Mouse (Mus musculus) megakaryocyte, embryonic 14.5 days (primary cell): Measurements from ENCODE around the gene Borcs6. TPM values are rescaled to one million over a fixed set of nuclear protein-coding genes. Genes with fewer than 3 reads are reported as not detected.

Source experiments
- H3K27me3 ChIP-seq: replicated peaks from 2 replicates; pipeline ENCODE3; 2012; ENCODE audit warnings: inconsistent platforms
- H3K36me3 ChIP-seq: replicated peaks from 2 replicates; pipeline ENCODE3; 2012; ENCODE audit warnings: low read length, inconsistent platforms, mixed read lengths
- H3K4me1 ChIP-seq: 2 replicates; pipeline ENCODE4 v1.6.1; 2012; ENCODE audit warnings: inconsistent platforms
- H3K4me3 ChIP-seq: replicated peaks from 2 replicates; pipeline ENCODE3; 2012; ENCODE audit warnings: moderate library complexity, mild to moderate bottlenecking, inconsistent platforms
- H3K9me3 ChIP-seq: 2 replicates; pipeline ENCODE4 v1.6.1; 2012; ENCODE audit warnings: inconsistent platforms
- FLI1 ChIP-seq: IDR thresholded peaks from 2 replicates; pipeline ENCODE4 v1.6.1; 2012; ENCODE audit warnings: low read length, inconsistent platforms, mixed read lengths
- GATA1 ChIP-seq: IDR thresholded peaks from 3 replicates; pipeline ENCODE4 v1.6.1; 2012; ENCODE audit warnings: mixed read lengths, low read length, inconsistent platforms, borderline replicate concordance
- polyA plus RNA-seq: library from polyadenylated mRNA; stranded (reverse); fragments of >175 nt; gene quantifications from 2 replicates; pipeline ENCODE4 v1.2.3, GENCODE M21; 2012; ENCODE audit warnings: low replicate concordance; ENCODE audit not compliant: insufficient read depth

Gene Borcs6
- polyA plus RNA-seq, 1 experiment: 60.9 TPM

DNA sequence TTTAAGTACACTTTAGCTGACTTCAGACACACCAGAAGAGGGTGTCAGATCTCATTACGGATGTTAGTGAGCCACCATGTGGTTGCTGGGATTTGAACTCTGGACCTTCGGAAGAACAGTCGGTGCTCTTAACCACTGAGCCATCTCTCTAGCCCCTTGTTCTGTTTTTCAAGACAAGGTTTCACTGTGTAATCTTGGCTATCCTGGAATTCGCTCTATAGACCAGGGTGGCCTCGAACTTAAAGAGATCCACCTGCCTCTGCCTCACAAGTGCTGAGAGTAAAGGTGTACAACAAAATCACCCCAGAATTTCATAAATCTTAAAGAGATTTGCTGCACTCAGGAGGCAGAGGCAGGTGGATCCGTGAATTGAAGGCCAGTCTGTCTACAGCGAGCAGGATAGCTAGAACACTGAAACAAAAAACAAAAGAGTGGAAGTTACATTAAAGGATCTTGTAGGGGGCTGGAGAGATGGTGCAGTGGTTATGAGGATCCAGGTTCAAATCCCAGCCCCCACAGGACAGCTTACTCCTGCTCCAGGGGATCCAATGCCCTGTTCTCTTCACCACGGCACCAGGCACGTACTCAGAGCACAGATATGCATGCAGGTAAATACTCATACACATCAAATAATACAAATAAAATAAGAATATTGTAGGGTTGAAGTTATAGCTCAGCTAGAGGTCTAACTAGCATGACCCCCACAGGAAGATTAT lies 16.4 kb downstream of the Borcs6 start:
- Histone ChIP-seq H3K9me3 (no peaks in the 10 kb centered on the region), H3K36me3 (no peaks in the 10 kb centered on the region), H3K27me3 (no peaks in the 10 kb centered on the region), H3K4me1 (peaks cover 80% of the 10 kb centered on the region), H3K4me3 (no peak overlapping the region)
- TF ChIP-seq GATA1 (no peak), FLI1 (no peak)

DNA sequence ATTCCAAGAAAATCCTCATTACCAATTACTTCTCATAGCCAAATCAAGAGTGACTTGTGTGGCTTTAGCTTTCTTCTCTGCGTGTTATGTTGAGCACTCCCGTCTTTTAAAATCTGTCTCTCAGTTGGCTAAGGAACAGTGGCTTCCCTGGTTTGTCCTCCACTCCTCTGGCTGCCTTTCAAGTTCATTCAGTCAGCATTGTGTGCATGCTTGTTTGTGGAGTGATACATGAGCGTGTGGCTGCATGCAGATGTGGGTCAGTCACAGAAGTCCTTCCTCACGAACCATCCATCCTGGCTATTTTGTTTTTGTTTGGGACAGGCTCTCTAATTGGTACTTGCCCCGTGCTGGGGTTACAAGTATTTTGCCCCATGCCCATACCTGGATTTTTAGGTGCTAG lies 17.1 kb downstream of the Borcs6 start:
- H3K36me3 ChIP-seq: no peaks in the 10 kb centered on the region
- peaks cover 73% of the 10 kb centered on the region for H3K4me1 ChIP-seq
- no peaks in the 10 kb centered on the region for H3K9me3 ChIP-seq
- no peak overlapping the region for H3K4me3 ChIP-seq
- TF ChIP-seq GATA1 (no peak), FLI1 (no peak)
- H3K27me3 ChIP-seq: peaks cover 2% of the 10 kb centered on the region

DNA sequence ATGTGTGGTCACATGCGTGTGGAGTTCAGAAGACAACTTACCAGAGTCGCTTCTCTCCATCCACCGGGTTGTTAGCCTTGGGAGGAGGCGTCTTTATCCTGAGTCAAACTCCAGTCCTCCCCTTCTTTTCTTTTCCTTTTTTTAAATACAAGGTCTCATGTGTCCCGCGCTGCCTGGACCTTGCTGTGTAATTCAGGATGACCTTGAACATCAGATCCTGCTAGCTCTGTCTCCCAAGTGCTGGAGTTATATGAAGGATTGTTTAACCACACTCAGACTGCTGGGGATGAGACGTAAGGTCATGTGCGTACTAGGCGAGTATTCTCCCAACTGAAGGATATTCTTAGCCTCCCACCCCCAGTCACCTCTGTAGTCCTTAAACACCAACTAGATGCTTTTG lies 17.8 kb downstream of the Borcs6 start:
- peaks cover 66% of the 10 kb centered on the region for H3K4me1 ChIP-seq
- H3K36me3 ChIP-seq: no peaks in the 10 kb centered on the region
- TF ChIP-seq GATA1: no peak
- TF ChIP-seq FLI1: no peak
- no peaks in the 10 kb centered on the region for H3K9me3 ChIP-seq
- H3K27me3 ChIP-seq: peaks cover 3% of the 10 kb centered on the region
- no peak overlapping the region for H3K4me3 ChIP-seq

DNA sequence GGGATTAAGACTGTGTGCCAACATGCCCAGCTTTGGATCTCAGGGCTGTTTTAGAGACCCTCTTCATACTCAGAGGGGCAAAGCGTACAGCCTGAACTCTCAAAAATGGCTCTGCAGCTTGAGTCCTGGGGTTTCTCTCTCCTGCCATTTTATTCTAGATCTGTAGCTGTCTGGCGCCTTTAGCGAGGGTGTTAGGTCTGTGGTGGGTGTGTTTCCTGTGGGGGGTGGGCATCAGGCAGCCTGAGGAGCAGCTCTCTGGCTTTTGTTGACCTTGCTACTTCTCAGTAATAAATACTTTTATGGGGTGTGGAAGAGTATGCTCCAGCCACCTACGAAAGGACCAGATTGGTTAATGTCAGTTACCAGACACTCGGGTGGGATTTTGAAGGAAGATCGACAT lies 18.5 kb downstream of the Borcs6 start:
- no peaks in the 10 kb centered on the region for H3K9me3 ChIP-seq
- peaks cover 3% of the 10 kb centered on the region for H3K27me3 ChIP-seq
- H3K36me3 ChIP-seq: no peaks in the 10 kb centered on the region
- peaks cover 61% of the 10 kb centered on the region for H3K4me1 ChIP-seq
- TF ChIP-seq FLI1 (no peak), GATA1 (no peak)
- H3K4me3 ChIP-seq: no peak overlapping the region

DNA sequence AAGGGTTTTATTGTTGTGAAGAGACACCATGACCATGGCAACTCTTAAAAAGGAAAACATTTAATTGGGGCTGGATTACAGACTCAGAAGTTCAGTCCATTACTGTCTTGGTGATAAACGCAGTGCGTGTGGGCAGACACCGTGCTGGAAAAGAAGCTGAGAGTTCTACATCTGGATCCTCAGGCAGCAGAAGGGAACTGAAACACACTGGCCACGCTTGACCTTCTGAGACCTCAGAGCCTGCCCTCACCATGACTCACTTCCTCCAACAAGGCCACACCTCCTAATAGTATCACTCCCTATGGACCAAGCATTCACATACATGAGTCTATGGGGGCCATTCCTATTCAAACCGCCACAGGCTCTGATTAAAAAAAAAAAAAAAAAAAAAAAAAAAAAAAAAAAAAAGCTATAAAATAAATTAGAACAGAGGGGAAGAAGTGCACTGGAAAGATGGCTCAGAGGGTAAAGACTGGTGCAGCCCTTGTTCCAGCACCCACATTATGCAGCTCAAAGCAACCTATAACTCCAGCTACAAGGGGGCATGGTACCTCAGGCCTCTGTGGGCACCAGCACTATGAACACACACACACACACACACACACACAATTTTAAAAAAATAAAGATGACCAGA lies 19.4 kb downstream of the Borcs6 start:
- Histone ChIP-seq H3K4me3 (peak overlapping the region; percentile 56), H3K9me3 (peaks cover 4% of the 10 kb centered on the region; the same call in 1 of the 2 replicates), H3K4me1 (peaks cover 53% of the 10 kb centered on the region), H3K27me3 (peaks cover 7% of the 10 kb centered on the region), H3K36me3 (no peaks in the 10 kb centered on the region)
- no peak for TF ChIP-seq GATA1
- no peak for TF ChIP-seq FLI1

DNA sequence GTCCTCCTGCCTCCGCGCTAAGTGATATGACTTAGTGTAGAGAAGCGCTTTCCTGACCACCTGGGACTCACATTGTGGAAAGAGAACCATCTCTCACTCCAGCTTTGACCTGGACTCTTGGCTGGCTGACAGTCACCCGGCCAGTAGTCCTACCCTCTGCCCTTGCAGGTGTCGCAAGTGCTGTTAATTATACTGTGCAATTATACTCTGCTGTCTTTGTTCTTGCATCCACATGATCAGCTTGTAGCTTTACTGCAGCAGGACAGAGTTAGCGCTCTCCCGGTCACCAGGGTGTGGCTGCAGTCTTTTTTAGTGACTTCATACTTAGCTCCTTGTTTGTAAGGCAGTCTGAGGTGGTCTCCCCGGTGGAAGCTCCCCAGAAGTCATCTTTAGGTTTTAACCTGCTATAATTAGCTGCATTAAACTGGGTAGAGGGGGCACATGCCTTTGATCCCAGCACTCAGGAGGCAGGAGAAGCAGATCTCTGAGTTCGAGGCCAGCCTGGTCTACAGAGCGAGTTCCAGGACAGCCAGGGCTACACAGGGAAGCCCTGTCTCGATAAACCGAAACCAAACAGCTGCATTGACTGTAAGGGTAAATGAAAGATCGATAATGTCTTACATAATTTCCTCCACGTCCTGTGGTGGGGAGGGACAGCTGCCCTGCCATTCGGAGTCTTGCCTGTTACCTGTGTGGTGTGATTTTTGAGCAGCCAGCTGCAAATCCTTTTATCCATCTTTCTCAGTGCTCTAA lies 20.8 kb downstream of the Borcs6 start:
- H3K4me3 ChIP-seq: no peak overlapping the region
- H3K36me3 ChIP-seq: no peaks in the 10 kb centered on the region
- TF ChIP-seq FLI1: no peak
- TF ChIP-seq GATA1: no peak
- peaks cover 42% of the 10 kb centered on the region for H3K4me1 ChIP-seq
- peaks cover 7% of the 10 kb centered on the region for H3K27me3 ChIP-seq
- H3K9me3 ChIP-seq: peaks cover 4% of the 10 kb centered on the region; the same call in 1 of the 2 replicates

DNA sequence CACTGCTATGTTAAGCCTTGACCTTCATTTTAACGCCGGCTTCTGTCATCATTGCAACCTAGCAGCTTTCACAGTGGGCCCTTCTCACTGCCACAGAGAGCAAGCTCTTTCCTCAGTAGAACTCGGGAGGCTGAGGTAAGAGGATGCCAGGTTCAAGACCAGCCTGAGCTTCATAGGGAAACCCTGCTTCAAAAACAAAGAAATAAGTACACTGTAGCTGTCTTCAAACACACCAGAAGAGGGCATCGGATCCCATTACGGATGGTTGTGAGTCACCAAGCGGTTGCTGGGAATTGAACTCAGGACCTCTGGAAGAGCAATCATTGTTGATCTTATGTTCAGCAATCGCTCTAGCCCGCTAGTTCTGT lies 21.3 kb downstream of the Borcs6 start:
- peaks cover 41% of the 10 kb centered on the region for H3K4me1 ChIP-seq
- TF ChIP-seq GATA1: no peak
- TF ChIP-seq FLI1: no peak

DNA sequence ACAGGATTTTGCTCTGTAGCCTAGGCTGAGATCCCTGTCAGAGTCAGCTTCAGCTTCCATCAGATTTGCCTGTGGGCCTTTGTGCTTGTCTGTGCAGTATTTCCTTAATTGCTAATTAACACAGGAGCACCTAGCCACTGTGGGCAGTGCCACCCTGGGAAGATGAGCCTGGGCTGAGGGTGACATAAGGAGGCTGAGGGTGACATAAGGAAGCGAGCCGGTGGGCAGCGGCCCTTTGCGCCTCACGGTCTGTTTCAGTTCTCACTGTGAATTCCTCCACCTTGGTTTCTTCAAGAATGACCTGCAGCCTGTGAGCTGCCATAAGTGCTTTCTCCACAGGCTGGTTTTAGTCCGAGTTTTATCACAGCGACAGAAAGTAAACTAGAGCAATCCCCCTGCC lies 22.1 kb downstream of the Borcs6 start:
- Histone ChIP-seq H3K27me3 (peaks cover 7% of the 10 kb centered on the region), H3K4me3 (no peak overlapping the region), H3K4me1 (peaks cover 39% of the 10 kb centered on the region), H3K36me3 (no peaks in the 10 kb centered on the region), H3K9me3 (peaks cover 4% of the 10 kb centered on the region; the same call in 1 of the 2 replicates)
- TF ChIP-seq GATA1 (no peak), FLI1 (no peak)

More for the DNA sequence above, 21.3 kb downstream of the Borcs6 start:
- no peak overlapping the region for H3K4me3 ChIP-seq
- peaks cover 7% of the 10 kb centered on the region for H3K27me3 ChIP-seq
- H3K9me3 ChIP-seq: peaks cover 4% of the 10 kb centered on the region; the same call in 1 of the 2 replicates
- no peaks in the 10 kb centered on the region for H3K36me3 ChIP-seq

DNA sequence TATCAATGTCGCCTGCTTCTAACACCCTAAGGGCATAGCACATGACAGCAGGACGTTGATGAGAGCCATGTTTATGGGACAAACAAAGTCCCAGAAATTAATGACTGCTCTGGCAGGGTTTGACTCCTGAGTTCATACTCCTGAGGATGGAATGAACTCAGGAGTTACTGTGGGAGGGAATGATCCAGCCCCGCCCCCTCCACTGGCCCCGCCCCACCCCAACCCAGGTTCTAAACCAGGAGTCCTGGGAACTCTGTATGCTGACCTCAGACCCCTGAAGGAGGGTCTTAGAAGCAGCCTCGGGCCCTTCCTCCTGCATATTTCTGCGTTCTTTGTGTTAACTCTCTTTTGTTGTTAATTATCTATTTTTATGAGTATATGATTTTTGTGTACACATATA lies 26.1 kb downstream of the Borcs6 start:
- Histone ChIP-seq H3K4me3 (no peak overlapping the region), H3K9me3 (peaks cover 4% of the 10 kb centered on the region; the same call in 1 of the 2 replicates), H3K4me1 (peaks cover 38% of the 10 kb centered on the region), H3K27me3 (peaks cover 7% of the 10 kb centered on the region), H3K36me3 (peaks cover 16% of the 10 kb centered on the region)
- no peak for TF ChIP-seq GATA1
- TF ChIP-seq FLI1: no peak

DNA sequence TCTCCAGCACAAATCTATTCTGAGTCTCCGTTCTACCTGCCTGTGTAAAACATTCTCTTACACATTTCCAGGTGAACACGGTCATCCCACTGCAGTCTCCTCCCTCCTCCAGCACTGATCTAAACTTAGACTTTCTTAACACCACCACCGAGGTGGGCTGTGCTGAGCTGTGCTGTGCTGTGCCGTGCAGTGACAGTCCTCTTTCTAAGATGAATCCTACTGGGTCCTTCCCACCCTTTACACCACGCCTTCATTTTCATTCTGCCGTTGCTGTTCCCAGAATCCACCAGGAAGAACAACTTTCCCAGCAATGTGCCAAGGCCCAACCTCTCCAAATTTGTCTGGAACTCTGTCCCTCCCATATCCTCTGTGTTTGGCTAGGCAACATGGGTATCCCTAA lies 26.9 kb downstream of the Borcs6 start:
- peaks cover 4% of the 10 kb centered on the region; the same call in 1 of the 2 replicates for H3K9me3 ChIP-seq
- TF ChIP-seq FLI1: no peak
- no peak for TF ChIP-seq GATA1
- peaks cover 24% of the 10 kb centered on the region for H3K36me3 ChIP-seq
- no peak overlapping the region for H3K4me3 ChIP-seq
- H3K27me3 ChIP-seq: peaks cover 6% of the 10 kb centered on the region
- H3K4me1 ChIP-seq: peaks cover 44% of the 10 kb centered on the region
